Mouse (Mus musculus): ENCODE results near the gene Lgr6. TPM values are rescaled to one million over a fixed set of nuclear protein-coding genes. Genes with fewer than 3 reads are reported as not detected.

The Lgr6 gene
- polyA plus RNA-seq, 1 experiment from 2014 or later, result 0.19 TPM

DNA sequence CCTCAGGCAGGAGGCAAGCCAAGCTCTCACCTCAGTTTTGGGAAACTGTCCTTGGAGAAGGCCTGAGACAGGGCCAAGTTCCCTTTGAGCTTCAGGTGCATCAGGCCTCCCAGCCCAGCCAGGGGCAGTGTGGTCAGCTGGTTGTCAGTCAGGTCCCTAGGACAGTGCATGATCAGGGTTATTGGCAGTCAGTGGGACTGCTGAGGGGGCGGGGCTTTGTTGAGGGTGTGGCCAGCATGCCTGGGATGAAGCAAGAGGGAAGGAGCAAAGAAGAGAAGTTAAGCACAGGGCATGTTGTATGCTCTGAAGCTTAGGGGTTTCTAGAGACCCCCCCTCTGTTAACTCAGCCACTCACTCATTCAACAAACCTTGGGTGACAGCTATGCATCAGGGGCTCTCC, 109.1 kb downstream of the Lgr6 start:
- H3K9me3 ChIP-seq (ENCODE audit: control insufficient read depth, low read length), result no peaks in the 10 kb centered on the region
- 21% methylated on average over 1 of the region's 1 CpGs for WGBS
- H3K4me3 ChIP-seq (ENCODE audit: low read depth, low read length), result no peak overlapping the region
- H3K9ac ChIP-seq (ENCODE audit: low read depth, low read length), result no peak overlapping the region
- no peak for DNase-seq (ENCODE audit: low spot score)
- H3K27ac ChIP-seq (ENCODE audit: low read depth, low read length), result no peak overlapping the region
- no peak for ATAC-seq (ENCODE audit: low FRiP score)
- no peaks in the 10 kb centered on the region for H3K36me3 ChIP-seq (ENCODE audit: control insufficient read depth, insufficient read depth, low read length)
- H3K27me3 ChIP-seq (ENCODE audit: control insufficient read depth, insufficient read depth, low read length), result no peaks in the 10 kb centered on the region
- no peaks in the 10 kb centered on the region for H3K4me1 ChIP-seq (replicated peaks; ENCODE audit: control insufficient read depth, insufficient read depth, low read length)
- H3K4me2 ChIP-seq (replicated peaks; ENCODE audit: low read depth, low read length), result no peak overlapping the region

DNA sequence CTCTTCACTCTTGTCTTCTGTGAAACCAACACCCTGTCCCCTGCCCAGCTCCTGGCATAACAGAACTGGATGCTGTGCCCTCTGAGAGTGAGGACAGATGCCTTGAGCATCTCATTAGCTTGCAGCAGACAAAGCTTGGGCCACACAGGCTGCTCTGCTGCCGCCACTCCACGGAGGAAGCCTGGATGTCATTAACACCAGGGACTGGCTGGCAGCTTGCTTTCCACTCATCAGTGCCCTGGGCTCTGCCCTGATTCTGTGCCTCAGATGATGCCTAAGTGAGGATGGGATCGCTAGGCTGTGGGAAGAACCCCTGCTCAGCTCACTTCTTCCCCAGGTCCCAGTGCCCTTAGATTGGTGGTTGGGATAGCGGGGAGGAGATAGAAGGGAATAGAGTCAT, 109.6 kb downstream of the Lgr6 start:
- H3K9me3 ChIP-seq (ENCODE audit: control insufficient read depth, low read length), result no peaks in the 10 kb centered on the region
- H3K4me3 ChIP-seq (ENCODE audit: low read depth, low read length), result no peak overlapping the region
- DNase-seq (ENCODE audit: low spot score) (no peak), ATAC-seq (ENCODE audit: low FRiP score) (no peak)
- no peak overlapping the region for H3K9ac ChIP-seq (ENCODE audit: low read depth, low read length)
- no peaks in the 10 kb centered on the region for H3K4me1 ChIP-seq (replicated peaks; ENCODE audit: control insufficient read depth, insufficient read depth, low read length)
- H3K27me3 ChIP-seq (ENCODE audit: control insufficient read depth, insufficient read depth, low read length), result no peaks in the 10 kb centered on the region
- H3K36me3 ChIP-seq (ENCODE audit: control insufficient read depth, insufficient read depth, low read length), result no peaks in the 10 kb centered on the region
- WGBS, result 60% methylated on average over 4 of the region's 4 CpGs
- H3K4me2 ChIP-seq (replicated peaks; ENCODE audit: low read depth, low read length), result no peak overlapping the region
- no peak overlapping the region for H3K27ac ChIP-seq (ENCODE audit: low read depth, low read length)

DNA sequence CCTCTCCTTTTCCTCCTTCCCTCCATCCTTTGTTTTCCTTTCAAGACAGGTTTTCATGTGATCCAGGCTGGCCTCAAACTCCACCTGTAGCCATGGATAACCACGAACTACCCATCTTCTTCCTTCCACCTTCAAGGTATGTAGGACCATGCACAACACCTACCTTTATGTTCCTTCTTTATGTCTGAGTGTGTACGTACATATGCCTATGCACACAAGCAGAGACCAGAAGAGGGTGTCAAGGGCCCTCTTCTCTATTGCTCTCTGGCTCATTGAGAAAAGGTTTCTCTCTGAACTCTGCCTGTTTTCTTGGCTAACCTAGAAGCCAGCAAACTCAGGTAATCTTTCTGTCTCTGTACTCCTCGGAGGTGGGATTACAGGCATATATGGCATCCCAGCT, 110.3 kb downstream of the Lgr6 start:
- 83% methylated on average over 3 of the region's 3 CpGs for WGBS
- Histone ChIP-seq H3K9me3 (ENCODE audit: control insufficient read depth, low read length) (no peaks in the 10 kb centered on the region), H3K4me3 (ENCODE audit: low read depth, low read length) (no peak overlapping the region), H3K4me1 (replicated peaks; ENCODE audit: control insufficient read depth, insufficient read depth, low read length) (no peaks in the 10 kb centered on the region), H3K36me3 (ENCODE audit: control insufficient read depth, insufficient read depth, low read length) (no peaks in the 10 kb centered on the region), H3K27me3 (ENCODE audit: control insufficient read depth, insufficient read depth, low read length) (no peaks in the 10 kb centered on the region), H3K27ac (ENCODE audit: low read depth, low read length) (no peak overlapping the region), H3K4me2 (replicated peaks; ENCODE audit: low read depth, low read length) (no peak overlapping the region), H3K9ac (ENCODE audit: low read depth, low read length) (no peak overlapping the region)
- ATAC-seq (ENCODE audit: low FRiP score) (no peak), DNase-seq (ENCODE audit: low spot score) (no peak)

DNA sequence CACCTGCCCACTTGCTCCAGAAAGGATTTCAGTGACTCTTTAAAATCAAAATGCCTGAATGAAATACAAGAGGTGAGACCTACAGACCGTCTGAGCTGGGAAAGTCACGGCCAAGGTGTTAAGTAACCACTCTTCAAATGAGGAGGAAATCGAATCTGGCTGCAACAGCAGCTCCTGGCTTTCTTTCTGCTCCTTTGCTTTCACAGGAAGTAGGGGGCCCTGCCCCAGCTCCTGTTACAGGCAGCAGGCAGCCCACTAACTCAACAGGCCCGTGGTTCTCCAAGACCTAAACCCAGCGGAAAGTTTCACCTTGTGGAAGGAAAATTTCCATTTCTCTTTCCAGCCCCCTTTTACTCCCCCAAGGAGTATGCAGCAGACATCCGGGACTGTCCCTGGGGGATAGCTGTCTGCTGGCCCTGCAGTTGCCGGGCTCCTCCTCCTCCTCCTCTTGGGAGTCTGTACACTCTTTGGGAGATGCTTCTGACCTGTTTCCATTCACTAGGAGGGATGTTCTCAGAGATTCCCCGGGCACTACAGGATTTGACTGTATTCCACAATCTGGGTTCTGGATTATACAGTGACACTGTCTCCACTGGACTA, 112.9 kb downstream of the Lgr6 start:
- H3K27me3 ChIP-seq (ENCODE audit: control insufficient read depth, insufficient read depth, low read length), result no peaks in the 10 kb centered on the region
- no peak overlapping the region for H3K4me3 ChIP-seq (ENCODE audit: low read depth, low read length)
- H3K4me1 ChIP-seq (replicated peaks; ENCODE audit: control insufficient read depth, insufficient read depth, low read length), result no peaks in the 10 kb centered on the region
- no peak overlapping the region for H3K4me2 ChIP-seq (replicated peaks; ENCODE audit: low read depth, low read length)
- no peak for ATAC-seq (ENCODE audit: low FRiP score)
- 50% methylated on average over 8 of the region's 8 CpGs for WGBS
- no peaks in the 10 kb centered on the region for H3K9me3 ChIP-seq (ENCODE audit: control insufficient read depth, low read length)
- DNase-seq (ENCODE audit: low spot score), result no peak
- H3K9ac ChIP-seq (ENCODE audit: low read depth, low read length), result no peak overlapping the region
- H3K36me3 ChIP-seq (ENCODE audit: control insufficient read depth, insufficient read depth, low read length), result no peaks in the 10 kb centered on the region
- no peak overlapping the region for H3K27ac ChIP-seq (ENCODE audit: low read depth, low read length)

DNA sequence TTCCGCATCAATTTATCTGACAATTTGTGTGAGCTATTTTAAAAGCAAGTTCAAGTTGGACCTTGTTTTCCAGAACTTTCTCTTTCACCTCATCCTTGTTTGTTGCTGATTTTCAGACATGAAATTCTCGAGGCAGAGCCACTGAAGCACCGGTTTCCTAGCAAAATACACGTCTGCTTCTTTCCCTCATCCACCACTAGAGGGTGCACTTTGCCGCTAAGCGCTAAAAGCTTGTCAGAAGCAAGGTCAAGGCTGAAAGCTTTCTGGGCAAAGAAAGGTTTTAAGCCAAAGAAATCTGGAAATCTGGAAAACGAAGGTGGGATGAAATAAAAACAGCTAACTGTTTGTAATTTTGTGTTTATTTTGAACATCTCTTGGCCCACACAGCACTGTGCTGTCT, 115.7 kb downstream of the Lgr6 start:
- WGBS, result 7% methylated on average over 7 of the region's 7 CpGs
- Histone ChIP-seq H3K36me3 (ENCODE audit: control insufficient read depth, insufficient read depth, low read length) (no peaks in the 10 kb centered on the region), H3K27me3 (ENCODE audit: control insufficient read depth, insufficient read depth, low read length) (no peaks in the 10 kb centered on the region; the same call in 1 of the 2 replicates), H3K9ac (ENCODE audit: low read depth, low read length) (no peak overlapping the region), H3K4me1 (replicated peaks; ENCODE audit: control insufficient read depth, insufficient read depth, low read length) (no peaks in the 10 kb centered on the region), H3K4me3 (ENCODE audit: low read depth, low read length) (no peak overlapping the region), H3K9me3 (ENCODE audit: control insufficient read depth, low read length) (no peaks in the 10 kb centered on the region), H3K27ac (ENCODE audit: low read depth, low read length) (no peak overlapping the region), H3K4me2 (replicated peaks; ENCODE audit: low read depth, low read length) (no peak overlapping the region)
- DNase-seq (ENCODE audit: low spot score) (peak; percentile 92), ATAC-seq (ENCODE audit: low FRiP score) (no peak)

DNA sequence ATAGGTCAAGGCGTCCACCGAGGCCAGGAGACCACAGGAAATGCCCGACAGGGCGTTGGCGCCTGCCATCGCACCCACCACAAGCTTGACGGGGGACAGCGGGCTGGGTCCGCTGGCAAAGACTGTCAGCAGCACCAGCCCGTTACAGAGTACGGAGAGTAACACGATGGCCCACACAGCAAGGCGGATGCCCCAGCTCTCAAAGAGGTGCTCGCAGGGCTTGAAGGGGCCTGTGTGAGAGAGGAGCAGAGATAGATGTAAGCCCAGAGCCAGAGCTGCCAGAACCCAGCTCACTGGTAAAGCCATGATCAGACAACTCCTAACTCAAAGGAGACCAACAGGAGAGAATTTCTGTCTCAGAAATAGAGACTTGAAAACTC, 117.1 kb downstream of the Lgr6 start:
- peak overlapping the region; percentile 69 for H3K4me2 ChIP-seq (replicated peaks; ENCODE audit: low read depth, low read length)
- H3K27me3 ChIP-seq (ENCODE audit: control insufficient read depth, insufficient read depth, low read length), result no peaks in the 10 kb centered on the region; the same call in 1 of the 2 replicates
- no peak overlapping the region for H3K27ac ChIP-seq (ENCODE audit: low read depth, low read length)
- H3K4me1 ChIP-seq (replicated peaks; ENCODE audit: control insufficient read depth, insufficient read depth, low read length), result no peaks in the 10 kb centered on the region
- ATAC-seq (ENCODE audit: low FRiP score), result no peak; the same call in 1 of the 2 replicates
- WGBS, result 7% methylated on average over 14 of the region's 14 CpGs
- DNase-seq (ENCODE audit: low spot score), result no peak
- no peaks in the 10 kb centered on the region for H3K36me3 ChIP-seq (ENCODE audit: control insufficient read depth, insufficient read depth, low read length)
- H3K9ac ChIP-seq (ENCODE audit: low read depth, low read length), result peak overlapping the region; percentile 59
- peak overlapping the region; percentile 24 for H3K4me3 ChIP-seq (ENCODE audit: low read depth, low read length)
- no peaks in the 10 kb centered on the region for H3K9me3 ChIP-seq (ENCODE audit: control insufficient read depth, low read length)

DNA sequence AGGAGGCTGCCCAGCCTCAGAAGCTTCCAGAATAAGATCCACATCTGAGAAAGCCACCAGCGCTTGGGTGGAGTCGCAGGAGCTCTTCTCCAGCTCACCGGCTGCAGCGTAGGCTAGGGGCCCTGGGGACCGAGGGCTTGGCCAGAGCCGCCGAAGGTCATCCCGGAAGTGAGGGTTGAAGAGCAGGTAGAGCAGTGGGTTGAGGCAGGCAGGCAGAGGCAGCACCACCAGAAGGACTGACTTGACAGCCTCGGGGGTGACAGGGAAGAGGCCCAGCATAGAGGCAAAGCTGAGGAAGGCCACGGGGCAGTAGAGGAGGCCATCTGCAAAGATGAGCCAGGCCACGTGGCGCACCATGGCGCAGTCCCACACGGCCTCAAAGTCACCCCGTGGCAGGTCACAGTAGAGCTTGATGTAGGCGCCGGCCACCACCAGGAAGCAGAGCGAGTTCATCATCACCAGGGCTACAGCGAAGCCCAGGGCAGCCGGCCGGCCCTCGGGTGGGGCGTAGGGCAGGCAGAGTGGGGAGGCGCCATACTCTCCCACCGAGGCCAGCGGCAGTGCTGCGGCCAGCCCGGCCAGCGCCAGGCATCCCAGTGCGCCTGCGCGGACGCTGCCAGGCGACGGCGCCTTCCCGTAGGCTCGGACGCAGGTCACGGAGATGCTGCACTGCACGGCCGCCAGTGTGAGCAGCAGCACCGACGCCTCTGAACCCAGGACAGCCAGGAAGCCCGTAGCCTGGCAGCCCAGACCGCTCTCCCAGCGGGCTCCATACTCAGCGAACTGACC, 117.7 kb downstream of the Lgr6 start:
- Histone ChIP-seq H3K27ac (ENCODE audit: low read depth, low read length) (no peak overlapping the region), H3K9me3 (ENCODE audit: control insufficient read depth, low read length) (no peaks in the 10 kb centered on the region), H3K4me1 (replicated peaks; ENCODE audit: control insufficient read depth, insufficient read depth, low read length) (no peaks in the 10 kb centered on the region), H3K4me2 (replicated peaks; ENCODE audit: low read depth, low read length) (peak overlapping the region; percentile 69), H3K27me3 (ENCODE audit: control insufficient read depth, insufficient read depth, low read length) (no peaks in the 10 kb centered on the region; the same call in 1 of the 2 replicates), H3K36me3 (ENCODE audit: control insufficient read depth, insufficient read depth, low read length) (no peaks in the 10 kb centered on the region), H3K4me3 (ENCODE audit: low read depth, low read length) (peak overlapping the region; percentile 24), H3K9ac (ENCODE audit: low read depth, low read length) (peak overlapping the region; percentile 59)
- ATAC-seq (ENCODE audit: low FRiP score) (peak; percentile 80), DNase-seq (ENCODE audit: low spot score) (peak; percentile 85)
- 30% methylated on average over 48 of the region's 48 CpGs for WGBS

DNA sequence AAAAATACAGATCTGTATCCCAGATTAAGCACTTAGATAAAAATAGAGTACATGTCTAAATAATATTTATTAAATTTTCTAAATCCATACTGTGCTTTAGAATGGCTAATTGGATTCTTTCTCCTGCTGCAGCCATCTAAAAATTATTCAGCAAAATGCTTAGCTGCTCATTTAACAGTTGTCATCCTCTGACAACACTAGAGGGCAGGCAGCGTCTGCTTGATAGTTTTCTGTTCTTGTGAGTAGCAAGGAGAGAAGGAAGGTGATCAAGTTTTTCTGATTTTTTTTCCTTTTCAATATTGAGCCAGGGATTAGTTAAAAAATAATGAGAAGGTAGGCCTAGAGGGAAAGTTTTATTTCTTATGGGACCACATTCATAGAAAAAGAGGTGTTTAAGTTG, 132.2 kb downstream of the Lgr6 start:
- WGBS, result 76% methylated on average over 1 of the region's 1 CpGs

DNA sequence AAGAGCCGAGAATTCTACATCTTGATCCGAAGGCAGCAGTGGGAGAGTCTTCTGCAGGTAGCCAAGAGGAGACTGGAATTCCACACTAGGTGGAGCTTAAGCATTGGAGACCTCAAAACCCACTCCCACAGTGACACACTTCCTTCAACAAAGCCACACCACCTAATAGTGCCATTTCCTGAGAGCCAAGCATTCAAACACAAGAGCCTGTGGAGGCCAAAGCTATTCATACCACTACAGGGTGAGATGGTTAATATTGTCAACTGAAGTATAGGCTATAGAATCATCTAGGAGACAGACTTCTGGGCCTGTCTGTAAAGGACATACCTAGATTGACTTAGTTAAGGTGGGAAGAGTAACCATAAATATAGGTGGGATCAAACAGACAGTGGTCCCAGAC, 139.6 kb downstream of the Lgr6 start:
- Histone ChIP-seq H3K9me3 (ENCODE audit: control insufficient read depth, low read length) (no peaks in the 10 kb centered on the region), H3K27ac (ENCODE audit: low read depth, low read length) (no peak overlapping the region), H3K36me3 (ENCODE audit: control insufficient read depth, insufficient read depth, low read length) (no peaks in the 10 kb centered on the region), H3K27me3 (ENCODE audit: control insufficient read depth, insufficient read depth, low read length) (no peaks in the 10 kb centered on the region), H3K9ac (ENCODE audit: low read depth, low read length) (no peak overlapping the region), H3K4me3 (ENCODE audit: low read depth, low read length) (no peak overlapping the region), H3K4me1 (replicated peaks; ENCODE audit: control insufficient read depth, insufficient read depth, low read length) (no peaks in the 10 kb centered on the region; the same call in 1 of the 2 replicates), H3K4me2 (replicated peaks; ENCODE audit: low read depth, low read length) (no peak overlapping the region)
- ATAC-seq (ENCODE audit: low FRiP score), result no peak
- no peak for DNase-seq (ENCODE audit: low spot score)
- WGBS, result 98% methylated on average over 2 of the region's 2 CpGs

More for the DNA sequence above, 132.2 kb downstream of the Lgr6 start:
- no peak for DNase-seq (ENCODE audit: low spot score)
- Histone ChIP-seq H3K4me3 (ENCODE audit: low read depth, low read length) (no peak overlapping the region), H3K9ac (ENCODE audit: low read depth, low read length) (no peak overlapping the region), H3K36me3 (ENCODE audit: control insufficient read depth, insufficient read depth, low read length) (no peaks in the 10 kb centered on the region), H3K9me3 (ENCODE audit: control insufficient read depth, low read length) (no peaks in the 10 kb centered on the region), H3K4me1 (replicated peaks; ENCODE audit: control insufficient read depth, insufficient read depth, low read length) (no peaks in the 10 kb centered on the region), H3K27me3 (ENCODE audit: control insufficient read depth, insufficient read depth, low read length) (no peaks in the 10 kb centered on the region), H3K4me2 (replicated peaks; ENCODE audit: low read depth, low read length) (no peak overlapping the region), H3K27ac (ENCODE audit: low read depth, low read length) (no peak overlapping the region)
- no peak for ATAC-seq (ENCODE audit: low FRiP score)

Measured in hindbrain, embryonic 11.5 days (tissue).